Mouse (Mus musculus) 3T3-L1 (cell line): ENCODE results near the gene Oaz2.

Experiments used
- DNase-seq: peaks from one replicate; pipeline ENCODE4 v3.0.0-alpha.2; 2015; ENCODE audit warnings: low read depth, low spot score

Gene Oaz2

DNA sequence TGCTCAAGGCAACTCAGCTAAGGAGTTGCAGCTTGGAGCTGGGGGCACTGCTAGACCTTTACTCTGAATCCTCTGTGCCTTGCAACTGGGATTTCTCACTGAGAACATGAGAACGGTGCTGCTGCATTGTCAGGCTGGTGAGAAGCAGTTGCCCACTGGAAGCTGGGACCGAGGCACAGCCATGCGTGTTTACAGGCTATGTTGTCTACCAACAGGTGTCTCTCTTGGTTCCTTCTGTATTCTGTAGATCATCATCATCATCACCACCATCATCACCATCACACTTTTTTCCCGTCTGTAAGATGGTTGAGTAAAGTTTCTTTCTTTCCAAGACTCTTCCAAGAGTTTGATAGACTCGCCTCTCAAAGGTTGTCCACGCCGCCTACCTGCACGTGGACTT lies at the start of gene Oaz2:
Gene Oaz2, plus strand, starts transcription at position 301 of the 400 bp plus-strand sequence.
- no peak for DNase-seq

DNA sequence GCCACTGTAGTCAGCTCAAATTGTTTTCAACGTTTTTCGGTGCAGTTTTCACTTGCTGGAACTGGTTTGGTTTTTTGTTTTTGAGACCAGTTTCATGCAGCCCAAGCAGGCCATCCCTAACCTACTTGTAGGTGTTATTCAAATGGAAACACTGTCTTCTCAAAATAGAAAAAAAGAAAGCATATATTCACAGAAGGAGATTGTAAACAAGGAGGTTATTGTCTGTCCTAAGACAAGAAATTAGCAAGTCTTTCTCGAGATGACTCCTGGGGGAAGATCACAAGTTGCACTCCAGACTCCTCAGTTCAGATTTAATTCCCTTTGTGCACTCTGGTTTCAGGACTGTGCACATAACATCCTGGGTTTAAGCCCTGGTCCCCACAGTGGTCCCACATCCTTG lies 48.5 kb upstream of the Oaz2 start:
- DNase-seq: no peak

DNA sequence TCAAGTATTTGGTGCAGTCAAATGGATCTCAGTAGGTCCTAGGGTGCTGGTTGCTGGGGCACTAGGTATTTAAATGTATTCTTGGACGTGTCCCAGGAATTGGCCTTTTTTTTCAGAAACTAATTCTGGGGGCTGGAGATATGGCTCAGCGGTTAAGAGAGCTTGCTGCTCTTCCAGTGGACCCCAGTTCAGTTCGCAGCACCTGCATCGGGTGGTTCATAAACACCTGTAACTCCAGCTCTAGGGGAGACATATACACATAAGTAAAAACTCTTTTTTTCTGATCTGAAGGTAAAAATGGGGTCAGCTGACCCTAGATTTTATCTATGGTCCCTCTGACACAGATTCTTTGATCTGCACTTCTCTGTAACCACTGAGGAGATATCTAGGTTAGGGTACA lies 46.6 kb upstream of the Oaz2 start:
- no peak for DNase-seq

DNA sequence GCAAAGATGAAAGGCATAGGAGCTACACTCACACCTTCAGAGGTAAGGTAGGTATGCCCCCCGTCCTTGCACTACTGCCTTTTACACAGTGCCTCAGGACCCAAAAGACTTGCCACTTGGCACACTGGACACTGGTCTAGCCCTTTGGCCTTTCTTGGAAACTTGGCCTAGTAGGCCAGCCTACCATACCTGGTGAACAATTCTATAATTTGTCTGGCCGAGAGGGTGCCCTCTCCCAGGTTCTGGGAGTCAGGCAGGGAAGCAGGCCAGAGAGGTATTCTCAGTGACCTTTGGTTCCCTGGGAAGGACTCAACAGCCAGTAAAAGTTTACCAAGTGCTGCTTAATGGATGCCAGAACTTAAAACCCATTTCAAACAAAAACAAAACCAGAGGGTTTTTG lies 46.1 kb upstream of the Oaz2 start:
- DNase-seq: no peak

DNA sequence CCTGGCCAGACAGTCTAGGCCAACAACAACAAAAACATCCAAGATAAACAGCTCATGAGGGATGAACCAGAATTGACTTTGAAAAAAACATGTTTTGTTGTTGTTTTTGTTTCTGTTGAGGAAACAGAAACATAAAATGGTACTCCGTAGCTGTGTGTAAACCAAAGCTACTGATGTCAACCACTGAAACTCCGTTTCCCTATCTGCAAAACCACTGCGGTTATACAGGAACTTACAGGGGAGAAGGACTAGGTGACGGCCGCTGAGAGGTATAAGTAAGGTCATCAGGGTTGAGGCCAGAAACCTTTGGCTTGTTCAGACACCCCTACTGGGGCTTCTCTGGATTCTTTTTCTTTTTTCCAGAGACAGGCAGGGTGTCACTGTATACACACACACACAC lies 45.0 kb upstream of the Oaz2 start:
- DNase-seq: no peak

DNA sequence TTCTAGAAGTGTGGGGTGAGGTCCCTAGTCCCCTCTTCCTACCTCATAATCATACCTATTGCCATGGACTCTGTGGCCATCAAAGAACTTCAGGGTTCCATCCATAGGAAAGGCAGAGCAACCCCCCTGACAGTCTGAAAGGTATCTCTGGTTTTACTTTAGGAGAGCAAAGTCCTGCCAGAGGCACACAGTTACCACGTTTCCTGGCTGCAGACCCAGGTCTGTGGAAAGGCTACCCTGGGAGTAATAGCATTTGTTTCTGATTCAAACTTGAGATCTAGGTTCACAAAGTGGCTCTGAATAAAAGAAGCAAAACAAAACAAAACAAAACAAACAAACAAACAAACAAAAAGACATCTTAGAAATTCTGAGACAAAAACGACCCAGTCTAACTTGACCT lies 43.5 kb upstream of the Oaz2 start:
- DNase-seq: no peak

DNA sequence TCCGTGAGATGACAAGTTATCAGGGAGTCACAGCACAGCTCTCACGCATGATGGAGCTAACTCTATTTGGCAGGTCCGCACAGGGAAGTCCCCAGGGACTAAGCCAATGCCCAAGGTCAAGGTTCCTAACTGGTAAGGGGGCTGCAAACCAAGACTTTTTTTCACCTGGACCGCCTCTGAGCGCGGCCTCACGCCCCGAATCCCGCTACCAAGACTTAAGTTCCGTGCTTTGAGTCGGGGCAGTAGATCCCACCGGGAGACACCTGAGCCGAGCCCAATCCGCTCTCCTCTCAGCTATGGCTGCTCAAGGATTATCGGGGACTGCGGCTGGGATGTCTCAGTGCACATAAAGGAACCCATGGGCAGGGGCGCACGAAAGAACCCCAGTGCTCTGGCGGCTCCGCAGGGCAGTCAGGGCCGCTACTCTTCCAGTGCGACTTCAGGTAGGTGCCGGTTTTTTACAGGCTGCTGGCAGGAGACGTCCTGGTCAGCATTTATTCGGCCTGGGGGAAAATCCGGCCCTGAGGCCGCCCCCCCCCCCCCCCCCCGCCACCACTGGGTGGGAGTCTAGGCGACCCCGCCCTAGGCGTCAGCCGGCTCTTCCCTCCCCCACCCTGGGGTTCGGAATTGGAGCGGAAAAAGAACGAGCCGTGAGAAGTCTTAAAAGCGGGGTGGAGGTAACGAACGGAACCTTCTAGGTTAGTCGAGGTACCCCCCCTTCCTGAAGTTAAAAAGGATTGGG lies 38.6 kb upstream of the Oaz2 start, which contains the start of gene Rbpms2:
Gene Rbpms2, plus strand, starts transcription at position 624 of the 742 bp plus-strand sequence.
- DNase-seq: no peak

DNA sequence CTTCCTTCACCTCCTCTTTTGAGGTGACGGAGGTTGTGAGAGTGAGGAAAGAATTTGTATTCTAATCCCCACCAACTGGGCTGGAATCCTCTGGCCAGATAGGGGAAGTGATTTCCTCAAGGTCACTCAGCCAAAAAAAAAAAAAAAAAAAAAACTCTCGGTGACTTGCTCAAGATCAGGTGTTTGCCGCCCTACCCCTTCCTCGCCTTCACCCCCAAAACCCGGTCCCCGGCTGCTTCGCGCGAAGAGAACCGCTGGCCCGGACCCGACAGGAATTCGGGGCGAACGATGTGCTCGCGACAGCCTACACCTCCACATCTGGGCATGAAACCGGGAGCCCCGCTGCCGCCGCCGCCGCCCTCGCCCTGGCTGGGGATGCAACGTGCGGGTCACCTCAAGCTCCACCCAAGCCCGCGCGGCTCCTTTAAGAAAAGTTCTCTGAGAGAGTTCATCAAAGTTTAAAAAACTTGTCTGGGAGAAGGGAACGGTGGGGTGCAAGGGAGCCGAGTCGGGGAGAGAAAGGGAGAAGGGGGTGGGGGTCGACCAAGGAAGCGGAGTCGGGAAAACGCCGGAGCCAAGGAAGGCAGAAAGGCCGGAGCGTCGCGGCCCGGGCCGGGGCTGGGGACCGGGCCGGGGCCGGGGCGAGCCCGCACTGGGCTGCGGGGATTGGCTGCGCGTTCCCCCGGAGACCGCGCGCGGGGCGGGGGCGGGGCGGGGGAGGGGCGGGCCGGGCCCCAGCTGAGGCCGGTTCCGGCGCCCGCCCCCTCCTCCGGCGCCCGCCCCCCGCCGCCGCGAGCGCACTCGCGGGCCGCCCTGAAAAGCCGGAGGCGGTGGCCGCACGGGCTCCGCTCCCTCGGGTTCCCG lies 37.8 kb upstream of the Oaz2 start:
- peak; percentile 32 for DNase-seq

DNA sequence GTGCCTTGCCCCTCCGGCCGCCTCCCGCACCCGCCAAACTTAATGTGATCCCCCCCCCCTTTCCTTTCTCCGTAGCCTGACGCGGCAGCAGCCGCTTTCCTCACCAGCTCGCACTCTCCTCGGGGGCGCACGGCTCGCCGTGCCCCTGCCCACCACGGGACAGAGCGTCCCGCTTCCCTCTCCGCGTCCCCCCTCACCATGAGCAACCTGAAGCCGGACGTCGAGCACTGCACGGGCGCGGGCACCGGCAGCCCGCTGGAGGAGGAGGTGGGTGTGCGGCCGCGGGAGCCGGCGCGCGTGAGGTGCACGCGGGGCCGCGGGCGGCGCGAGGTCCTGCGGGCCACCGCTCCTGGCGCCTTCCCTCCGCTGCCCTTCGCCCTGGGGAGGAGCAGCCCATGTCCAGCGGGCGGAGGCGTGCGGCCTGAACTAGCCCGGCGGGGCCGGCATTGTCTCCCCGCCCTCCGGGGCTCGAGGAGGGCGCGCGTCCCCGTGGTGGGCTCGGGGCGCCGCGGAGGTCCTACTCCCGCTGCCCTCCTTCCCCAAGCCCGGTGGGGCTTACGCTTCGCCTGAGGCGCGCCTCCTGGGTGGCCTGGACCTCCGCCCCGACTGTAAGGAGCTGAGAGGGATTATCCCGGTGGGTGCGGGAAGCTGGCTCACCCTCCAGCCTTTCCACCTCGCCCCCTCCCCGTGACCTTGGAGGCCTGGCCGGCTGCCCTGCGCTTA lies 37.0 kb upstream of the Oaz2 start:
- no peak for DNase-seq

DNA sequence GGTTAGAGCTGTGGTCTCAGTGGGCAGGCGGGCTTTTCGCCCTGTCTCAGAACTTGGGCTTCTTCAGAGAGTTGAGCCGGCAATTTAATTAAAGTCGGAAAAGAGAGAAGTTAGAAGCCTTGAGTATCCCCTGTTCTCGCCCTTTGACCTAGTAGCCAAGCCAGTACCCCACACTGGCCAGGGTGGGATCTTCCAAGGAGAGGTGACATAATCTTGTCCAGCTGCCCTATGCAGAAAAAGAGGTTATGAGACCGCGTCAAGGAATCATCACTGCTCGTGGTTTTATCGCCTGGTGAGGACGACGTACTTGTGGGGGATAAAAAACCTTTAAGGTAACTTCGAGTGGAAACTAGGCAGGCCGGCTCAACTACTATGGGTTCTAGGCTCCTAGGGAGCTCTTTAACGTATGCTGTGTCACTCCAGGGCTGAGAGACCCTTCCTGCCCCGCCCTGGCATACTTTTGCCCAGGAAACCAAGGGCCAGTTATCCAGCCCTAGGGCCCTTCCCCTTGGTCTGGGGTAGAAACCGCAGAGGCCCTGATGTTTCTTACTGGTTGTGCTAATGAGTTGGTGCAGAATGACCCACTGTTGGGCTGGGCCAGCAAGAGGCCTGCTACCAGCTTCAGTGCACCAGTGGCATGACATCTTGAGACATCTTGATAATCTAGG lies 36.3 kb upstream of the Oaz2 start:
- no peak for DNase-seq

DNA sequence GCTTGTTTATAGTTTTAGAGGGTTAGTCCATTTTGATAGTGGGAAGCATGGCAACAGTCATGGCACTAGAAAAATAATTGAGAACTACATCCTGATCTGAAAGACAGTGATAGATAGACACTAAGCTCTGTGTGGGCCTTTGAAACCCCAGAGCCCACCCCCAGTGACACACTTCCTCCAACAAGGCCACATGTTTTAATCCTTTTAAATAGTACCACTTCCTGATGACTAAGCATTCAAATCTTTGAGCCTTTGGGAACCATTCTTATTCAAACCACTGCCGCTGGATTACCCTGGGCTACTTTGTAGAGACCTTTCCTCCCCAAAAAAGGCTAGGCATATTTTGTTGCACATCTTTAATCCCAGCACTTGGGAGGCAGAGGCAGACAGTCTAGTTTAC lies 32.0 kb upstream of the Oaz2 start:
- DNase-seq: peak; percentile 32

DNA sequence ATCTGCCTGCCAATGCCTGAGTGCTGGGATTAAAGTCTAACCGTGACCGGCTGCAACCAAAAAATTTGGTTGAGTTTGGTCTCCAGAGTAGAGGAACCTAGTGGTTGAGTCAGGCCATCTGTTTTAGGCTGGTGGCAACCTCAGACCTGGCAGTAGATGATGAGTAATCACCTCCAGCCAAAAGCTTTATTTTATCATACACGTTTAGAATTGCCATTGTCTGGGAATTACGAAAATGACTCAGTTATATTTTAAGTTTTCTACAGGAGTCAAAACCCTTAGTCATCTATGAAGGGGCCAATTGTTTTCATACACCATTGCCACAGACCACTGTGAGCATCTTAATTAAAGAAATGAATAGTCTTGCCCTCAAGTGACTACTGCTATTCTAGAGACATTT lies 30.9 kb upstream of the Oaz2 start:
- peak; percentile 74 for DNase-seq

DNA sequence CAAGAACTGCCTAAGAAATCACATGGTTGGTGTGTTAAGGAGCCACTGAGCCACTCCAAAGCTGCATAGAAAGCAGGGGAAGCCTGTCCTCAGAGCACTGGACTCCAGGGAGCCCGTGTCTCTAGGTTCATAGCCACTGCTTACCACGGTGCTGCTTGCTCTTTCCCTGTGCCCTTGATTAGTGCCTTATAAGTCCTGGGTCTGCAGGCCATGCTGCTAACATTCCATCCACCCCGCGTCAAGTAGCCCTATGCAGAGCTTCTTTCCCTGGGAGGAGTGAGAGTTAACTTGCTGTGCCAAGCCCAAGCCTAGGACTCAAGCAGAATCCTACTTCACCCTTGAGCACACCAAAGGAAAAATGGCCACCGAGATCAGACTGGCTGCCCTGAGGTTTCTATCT lies 28.7 kb upstream of the Oaz2 start:
- DNase-seq: no peak

DNA sequence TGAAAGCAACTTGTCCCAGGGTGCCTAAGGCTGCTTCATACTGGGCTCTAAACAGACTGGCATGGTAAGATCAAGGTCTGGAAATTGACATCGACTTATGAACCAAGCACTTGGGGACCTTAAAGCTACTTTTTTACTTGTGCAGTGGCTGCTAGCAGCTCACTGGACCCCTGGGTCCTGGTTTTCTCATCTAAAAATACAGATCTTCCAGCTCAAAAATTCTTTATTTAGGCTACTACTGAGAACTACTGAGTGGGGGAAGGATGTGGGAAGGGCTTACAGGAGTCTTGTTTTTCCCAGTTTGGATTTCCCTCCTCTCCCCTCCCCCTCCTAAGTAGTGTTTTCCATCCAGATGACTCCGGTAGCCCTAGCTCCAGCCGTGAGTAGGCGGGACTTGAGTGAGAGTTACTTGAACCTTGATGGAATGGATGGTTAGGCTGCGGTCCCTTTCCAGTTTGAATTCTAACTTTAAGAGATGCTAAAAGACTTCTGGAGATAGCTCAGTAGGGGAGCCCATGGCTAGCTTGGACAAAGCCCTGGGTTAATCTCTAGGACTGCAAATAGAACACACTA lies 26.9 kb upstream of the Oaz2 start:
- DNase-seq: no peak

DNA sequence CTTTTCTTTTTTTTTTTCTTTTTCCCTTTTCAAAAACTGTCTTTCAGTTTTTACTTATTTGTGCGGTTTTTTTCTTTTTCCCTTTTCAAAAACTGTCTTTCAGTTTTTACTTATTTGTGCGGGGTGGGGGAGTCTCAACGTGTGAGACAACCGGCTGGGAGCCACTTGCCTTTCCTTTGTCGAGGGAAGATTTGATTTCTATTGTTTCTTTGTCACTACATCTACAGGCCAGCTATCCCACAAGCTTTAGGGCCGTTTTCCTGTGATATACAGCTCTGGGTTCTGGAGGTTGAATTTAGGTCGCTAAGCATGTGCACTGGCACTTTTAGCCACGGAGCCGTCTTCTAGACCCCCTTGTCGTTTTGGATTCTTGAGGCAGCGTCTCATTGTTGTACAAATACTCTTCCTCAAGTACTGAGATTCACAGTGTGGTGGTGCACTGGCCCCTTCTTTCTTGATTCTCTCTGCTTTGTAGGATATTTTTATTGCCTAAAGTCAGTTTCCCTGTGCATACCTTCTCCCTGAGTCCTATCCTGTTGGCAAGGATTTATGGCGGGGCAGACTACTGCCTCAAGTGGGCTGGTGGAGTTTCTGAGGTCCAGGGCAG lies 26.3 kb upstream of the Oaz2 start:
- DNase-seq: no peak

DNA sequence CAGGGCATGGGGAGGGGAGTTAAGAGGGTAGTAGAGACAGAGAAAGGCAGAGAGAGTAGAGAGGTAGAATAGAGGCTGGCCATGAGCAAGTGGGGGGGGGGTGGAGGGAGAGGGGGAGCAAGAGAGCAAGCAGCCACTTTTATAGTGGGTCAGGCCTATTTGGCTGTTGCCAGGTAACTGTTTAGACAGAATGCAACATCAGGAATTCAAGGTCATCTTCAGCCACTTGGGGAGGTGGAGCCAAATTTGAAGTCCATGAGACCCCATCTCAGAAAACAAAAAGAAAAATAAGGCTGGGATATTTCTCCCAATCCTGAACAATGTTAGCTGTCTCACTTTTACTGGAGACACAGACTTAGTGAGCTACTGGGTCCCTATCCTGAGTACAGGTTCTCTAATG lies 25.3 kb upstream of the Oaz2 start:
- no peak for DNase-seq

DNA sequence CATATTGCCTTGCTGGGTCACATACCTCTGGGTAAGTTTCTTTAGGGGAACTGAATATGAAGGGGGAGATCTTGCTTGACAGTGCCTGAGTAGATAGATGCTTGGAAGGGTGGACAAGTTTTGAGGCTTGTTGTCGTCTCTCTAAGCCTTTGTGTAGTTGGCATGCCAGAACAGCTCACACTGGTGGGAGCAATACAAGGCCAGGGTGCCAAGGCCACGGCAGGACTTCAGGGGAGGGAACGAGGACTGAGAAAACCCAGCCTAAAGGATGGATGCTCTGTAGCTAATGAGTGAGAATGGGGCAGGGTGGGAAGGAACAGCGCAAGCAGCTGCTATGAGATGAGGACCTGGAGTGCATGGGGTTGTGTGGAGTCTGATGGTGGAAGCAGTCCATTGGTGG lies 22.8 kb upstream of the Oaz2 start:
- no peak for DNase-seq

DNA sequence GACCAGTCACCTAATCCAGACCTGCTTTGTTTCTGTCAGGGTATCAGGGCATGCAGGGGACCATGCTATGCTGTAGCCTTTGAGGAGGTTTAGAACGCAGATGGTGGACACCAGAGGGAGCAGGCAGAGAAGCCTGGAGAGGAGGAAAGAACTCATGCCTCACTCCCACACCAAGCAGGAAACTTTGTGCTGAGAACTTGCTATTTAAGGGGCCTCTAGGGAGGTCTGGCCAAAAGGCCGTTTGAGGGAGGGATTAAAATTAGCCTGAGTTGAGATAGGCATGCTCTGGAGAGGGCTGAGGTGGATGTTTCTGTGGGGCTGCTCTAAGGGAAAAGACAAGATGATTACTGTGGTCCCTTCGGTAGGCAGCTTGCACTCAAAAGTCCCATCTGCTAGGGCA lies 21.8 kb upstream of the Oaz2 start:
- no peak for DNase-seq

DNA sequence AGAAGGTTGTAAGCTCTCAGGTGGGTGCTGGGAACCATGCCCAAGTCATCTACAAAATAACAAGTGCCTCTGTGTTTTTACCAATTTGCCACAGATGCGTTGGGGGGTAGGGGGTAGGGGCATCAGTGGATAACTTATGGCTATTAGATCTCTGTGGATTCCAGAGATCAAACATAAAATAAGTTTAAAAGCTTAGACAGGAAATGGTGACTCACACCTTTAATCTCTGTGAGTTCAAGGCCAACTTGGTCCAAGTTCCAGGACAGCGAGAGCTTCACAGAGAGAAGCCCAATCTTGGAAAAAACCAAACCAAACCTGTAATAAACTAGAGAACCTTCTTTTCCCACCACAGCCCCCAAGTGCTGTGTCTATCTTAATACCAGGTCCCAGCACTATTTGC lies 21.0 kb upstream of the Oaz2 start:
- DNase-seq: no peak

DNA sequence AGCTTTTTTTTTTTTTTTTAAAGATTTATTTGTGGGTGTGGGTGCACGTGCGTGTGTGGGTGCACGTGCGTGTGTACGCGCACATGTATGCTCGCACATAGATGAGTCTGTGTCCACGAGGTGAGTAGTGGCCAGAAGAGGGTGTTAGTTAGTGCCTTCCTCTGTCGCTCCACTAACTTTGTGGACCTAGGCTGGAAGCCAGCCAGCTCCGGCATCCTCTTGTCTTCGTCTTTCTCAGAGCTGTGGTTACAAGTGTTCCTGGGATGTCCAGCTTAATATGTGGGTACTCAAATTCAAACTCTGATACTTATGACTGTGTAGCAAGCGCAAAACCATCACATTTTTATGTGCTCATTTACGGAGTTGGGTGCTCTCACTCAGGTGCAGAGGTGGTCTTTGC lies 19.1 kb upstream of the Oaz2 start:
- no peak for DNase-seq

DNA sequence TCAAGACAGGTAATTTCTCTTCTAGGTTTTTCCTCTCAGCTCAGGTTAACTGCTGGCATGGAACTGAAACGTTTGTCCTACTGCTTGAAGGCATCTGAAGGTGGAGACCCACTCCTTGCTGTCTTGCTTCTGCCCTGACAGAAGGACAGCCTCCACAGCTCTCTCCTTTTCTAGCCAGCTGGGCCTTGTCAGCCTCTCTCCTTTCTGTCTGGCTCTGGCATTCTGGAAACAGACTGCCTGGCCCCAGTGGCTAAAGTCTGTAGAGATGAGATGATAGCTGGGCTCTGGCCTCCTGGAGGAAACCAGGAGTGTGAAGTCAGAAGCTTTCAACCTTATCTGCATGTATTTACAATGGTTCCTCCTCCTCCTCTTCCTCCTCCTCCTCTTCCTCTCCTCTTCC lies 17.8 kb upstream of the Oaz2 start:
- no peak for DNase-seq
